Mouse (Mus musculus): Measurements from ENCODE around the gene Foxp1.

DNA sequence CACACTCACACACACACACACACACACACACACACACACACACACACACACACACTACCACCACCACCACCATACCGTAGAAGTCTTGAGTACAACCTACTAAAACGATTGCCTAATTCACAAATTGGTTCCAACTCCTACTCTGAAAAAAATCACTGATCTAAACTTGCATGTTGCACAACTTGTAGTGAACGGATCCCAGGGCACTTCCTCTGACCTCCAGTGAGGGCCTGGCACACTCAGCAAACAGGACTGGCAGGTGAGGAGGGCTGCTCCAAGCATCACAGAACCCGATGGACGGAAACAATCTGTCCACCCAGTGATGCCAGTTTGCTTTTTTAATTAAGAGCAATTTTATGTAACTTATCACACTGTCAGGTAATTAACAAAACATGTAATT, 269.7 kb downstream of the Foxp1 start:
- TF ChIP-seq CTCF (IDR thresholded peaks at IDR 0.05; ENCODE audit: borderline replicate concordance, extremely low read depth, insufficient read depth, insufficient read length) (no peak), POLR2A (IDR thresholded peaks at IDR 0.05; ENCODE audit: borderline replicate concordance, extremely low read depth, insufficient read depth, insufficient read length, poor library complexity, severe bottlenecking) (no peak)

All from brain, embryonic 14.5 days (tissue).